1 mouse cellular context compared by ENCODE assay signal in the genomic region with DNA sequence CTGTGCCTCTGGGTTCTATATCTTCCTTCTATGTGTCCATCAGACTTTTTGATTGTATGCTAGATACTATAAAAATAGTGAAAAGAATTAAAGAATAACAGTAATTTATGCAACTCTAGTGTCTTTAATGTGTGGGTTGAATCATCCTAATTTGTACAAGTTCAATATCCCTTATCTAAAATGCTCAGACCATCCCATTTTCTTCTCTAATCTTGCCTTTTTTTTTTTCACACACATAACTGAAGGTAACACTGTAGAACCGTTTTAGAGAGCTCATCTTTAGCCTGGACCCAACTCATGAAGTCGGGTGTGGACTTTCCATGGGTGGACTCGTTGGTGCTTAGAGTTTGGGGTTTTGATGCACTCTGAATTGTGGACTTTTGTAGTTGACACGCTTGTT.
TF ChIP-seq lines count a peak whose summit lies in the region.

No protein-coding gene starts in this region.

TF ChIP-seq in MEL, 35 proteins besides CTCF, POLR2A, EP300 and RAD21 (continued from another document):
- no peak for TF ChIP-seq NRF1 (IDR thresholded peaks at IDR 0.05; ENCODE audit: insufficient read depth, low read depth, low read length, poor library complexity, severe bottlenecking)
- TF ChIP-seq GABPA (IDR thresholded peaks at IDR 0.05; ENCODE audit: low read depth, low read length) = no peak
- no peak for TF ChIP-seq MAX (IDR thresholded peaks at IDR 0.05; ENCODE audit: low read length)
- no peak for TF ChIP-seq RCOR1 (IDR thresholded peaks at IDR 0.05; ENCODE audit: low read depth, low read length)
- no peak for TF ChIP-seq KAT2A (conservative IDR thresholded peaks at IDR 0.05; ENCODE audit: low read depth, low read length)
- TF ChIP-seq ZMIZ1 (IDR thresholded peaks at IDR 0.05; ENCODE audit: low read depth, low read length) = no peak
- no peak for TF ChIP-seq POLR2AphosphoS2 (IDR thresholded peaks at IDR 0.05; ENCODE audit: low read length)
- no peak for TF ChIP-seq MAFK (IDR thresholded peaks at IDR 0.05; ENCODE audit: borderline replicate concordance, low read depth, low read length)
- TF ChIP-seq ZC3H11A (IDR thresholded peaks at IDR 0.05; ENCODE audit: low read depth, low read length) = no peak
- TF ChIP-seq NELFE (IDR thresholded peaks at IDR 0.05; ENCODE audit: low read depth, low read length) = no peak
- TF ChIP-seq SMC3 (IDR thresholded peaks at IDR 0.05; ENCODE audit: low read depth, low read length) = no peak
- TF ChIP-seq SIN3A (IDR thresholded peaks at IDR 0.05; ENCODE audit: low read length) = peak; percentile 36; the same call in 1 of the 2 replicates
- no peak for TF ChIP-seq CHD1 (IDR thresholded peaks at IDR 0.05; ENCODE audit: low read depth, low read length)
